Mouse (Mus musculus) activated CD4-positive, CD25-positive, alpha-beta regulatory T cell (primary cell): ENCODE measurements around the gene Tro. TPM values are rescaled to one million over a fixed set of nuclear protein-coding genes. Genes with fewer than 3 reads are reported as not detected.

Source experiments
- polyA plus RNA-seq, 2 experiments: library from polyadenylated mRNA; unstranded; fragments of 100-300 nt; shearing (Covaris generic); gene quantifications; one replicate each; pipeline ENCODE4 v1.2.1; 2017

The Tro gene
- not detected for polyA plus RNA-seq

GRCm38 (mm10) chrX:150656908-150657796 is at the start of gene Tro:
Gene Tro (minus strand): TSS chrX:150657583.

Other genes starting within 250 kb of the Tro start
- 10 to 100 TPM in 1 of 2 experiments, 1 to 10 TPM in 1; 5.9 to 11.3 TPM for gene Tmem29, start 198.4 kb downstream of the Tro start, polyA plus RNA-seq
- 1 to 10 TPM; 4.2 to 5.1 TPM for gene Alas2, start 110.2 kb downstream of the Tro start, polyA plus RNA-seq
- gene Pfkfb1, start 69.4 kb downstream of the Tro start, polyA plus RNA-seq = 1 to 10 TPM; 3.2 to 3.8 TPM
- 10 to 100 TPM; 13.8 to 22.5 TPM for gene Apex2, start 67.7 kb downstream of the Tro start, polyA plus RNA-seq
- 10 to 100 TPM; 11.8 to 16.3 TPM for gene Maged2, start 156.8 kb upstream of the Tro start, polyA plus RNA-seq